Mouse (Mus musculus): ENCODE data around the gene Tmem199.

The Tmem199 gene

GRCm38 (mm10) chr11:78524838-78525237 lies 12.9 kb upstream of the Tmem199 start:
- DNase-seq (ENCODE audit: low spot score in 2 of 2): no peak

- DNase-seq (ENCODE audit: low spot score in 2 of 2): no peak
Observed at GRCm38 (mm10) chr11:78523241-78523955, 11.4 kb upstream of the Tmem199 start.

DNA sequence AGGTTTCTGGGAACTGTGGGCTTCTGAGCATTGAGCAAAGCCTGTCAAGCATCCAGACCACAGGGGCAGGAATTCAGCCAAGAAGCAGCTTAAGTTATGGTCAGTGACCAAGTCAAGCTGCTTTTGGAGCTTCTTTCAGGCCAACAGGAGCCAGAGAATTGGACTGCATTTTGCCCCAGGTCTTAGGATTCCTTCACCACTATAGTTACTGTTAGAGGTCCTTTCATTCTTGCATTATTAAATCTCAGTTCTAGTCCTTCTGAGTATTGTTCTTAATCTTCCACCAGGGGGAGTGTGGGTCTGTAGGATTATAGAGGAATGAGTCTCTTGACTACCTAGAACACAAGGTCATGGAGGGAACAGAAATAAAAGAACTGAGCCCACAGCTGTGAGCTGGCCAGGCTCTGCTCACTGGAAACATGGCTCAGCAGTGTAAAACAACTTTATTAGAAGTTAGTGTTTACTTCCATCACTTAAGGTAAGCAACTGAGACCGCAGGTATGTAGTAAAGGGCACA lies 10.6 kb upstream of the Tmem199 start:
- no peak for DNase-seq (ENCODE audit: low spot score in 2 of 2)

- no peak for DNase-seq (ENCODE audit: low spot score in 2 of 2)
Observed at GRCm38 (mm10) chr11:78521880-78522279, 9.9 kb upstream of the Tmem199 start.

GRCm38 (mm10) chr11:78518931-78519330 lies 7.0 kb upstream of the Tmem199 start:
- DNase-seq (ENCODE audit: low spot score in 2 of 2): no peak

DNA sequence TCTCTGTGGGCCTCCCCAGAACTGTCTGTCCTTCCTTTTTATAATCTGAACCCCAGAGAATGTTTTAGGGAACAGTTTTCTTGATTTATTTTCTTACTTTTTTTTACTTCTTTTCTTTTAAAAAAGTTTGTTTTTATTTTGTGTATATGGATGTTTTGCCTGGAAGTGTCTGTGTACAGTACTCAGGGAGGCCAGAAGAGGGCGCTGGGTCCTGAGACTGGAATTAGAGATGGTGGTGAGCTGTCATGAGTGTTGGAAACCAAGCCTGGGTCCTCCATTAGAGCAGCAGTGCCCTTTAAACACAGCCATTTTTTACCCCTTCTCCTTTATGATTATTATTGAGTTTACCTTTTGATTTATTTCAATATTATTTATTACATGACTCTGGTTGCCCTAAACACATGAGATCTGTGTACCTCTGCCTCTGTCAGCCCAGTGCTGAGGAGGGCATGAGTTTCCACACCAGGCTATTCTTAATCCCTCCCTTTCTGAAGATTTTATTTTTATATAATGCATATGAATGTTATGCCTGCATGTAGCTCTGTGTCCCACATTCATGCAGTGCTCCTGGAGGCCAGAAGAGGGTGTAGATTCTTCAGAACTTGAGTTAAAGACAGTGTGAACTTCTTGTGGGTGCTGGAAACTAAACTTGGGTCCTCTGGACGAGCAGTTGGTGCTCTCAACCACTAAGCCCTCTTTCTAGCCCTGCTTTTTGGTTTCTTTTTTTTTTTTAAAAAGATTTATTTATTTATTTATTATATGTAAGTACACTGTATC lies 3.8 kb upstream of the Tmem199 start:
- no peak for DNase-seq (ENCODE audit: low spot score in 2 of 2)

GRCm38 (mm10) chr11:78513106-78513790 lies 1.3 kb upstream of the Tmem199 start:
- DNase-seq (ENCODE audit: low spot score in 2 of 2): no peak

- no peak for DNase-seq (ENCODE audit: low spot score in 2 of 2)
Observed at GRCm38 (mm10) chr11:78509148-78509547, 2.8 kb downstream of the Tmem199 start.

- DNase-seq (ENCODE audit: low spot score in 2 of 2): no peak
Observed at GRCm38 (mm10) chr11:78505430-78505829, 6.5 kb downstream of the Tmem199 start.

DNA sequence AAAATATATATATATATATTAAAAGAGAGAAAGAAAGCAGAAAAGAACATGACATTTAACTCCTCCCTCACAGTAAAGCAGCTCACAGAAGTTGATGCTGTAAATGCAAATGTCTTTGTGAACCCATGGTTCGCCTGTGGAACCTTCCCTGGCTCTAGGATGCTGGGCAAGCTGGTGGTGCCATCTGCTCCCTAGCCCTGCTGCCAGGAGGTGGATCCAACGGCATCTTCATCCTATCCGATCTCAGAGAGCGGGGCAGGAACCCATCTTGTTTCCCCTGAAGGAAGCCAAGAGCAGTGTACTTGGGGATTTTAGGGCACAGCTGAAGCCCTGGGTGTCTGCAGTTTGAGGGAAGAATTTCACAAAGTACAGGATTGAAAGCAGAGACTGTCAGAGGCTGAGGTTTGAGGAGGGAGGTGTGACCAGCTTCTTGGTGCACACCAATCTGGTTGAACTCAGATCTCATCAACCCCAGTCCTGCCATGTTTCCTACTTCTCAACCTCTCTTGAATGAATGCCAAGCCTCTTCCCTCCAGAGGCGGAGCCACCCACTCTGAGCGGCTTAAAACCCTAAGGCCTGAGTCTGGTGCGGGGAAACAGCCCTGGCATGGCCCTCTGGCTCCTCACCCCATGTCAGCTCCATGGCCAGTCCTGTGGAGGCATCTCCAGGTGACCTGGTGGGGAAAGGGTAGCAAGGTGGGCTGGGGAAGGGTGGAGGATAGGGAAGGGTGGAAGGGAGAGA lies 8.9 kb downstream of the Tmem199 start, which contains the start of gene Sebox:
Sebox (plus strand) TSS at position 539 of the 742 bp plus-strand sequence.
- no peak for DNase-seq (ENCODE audit: low spot score in 2 of 2)

DNA sequence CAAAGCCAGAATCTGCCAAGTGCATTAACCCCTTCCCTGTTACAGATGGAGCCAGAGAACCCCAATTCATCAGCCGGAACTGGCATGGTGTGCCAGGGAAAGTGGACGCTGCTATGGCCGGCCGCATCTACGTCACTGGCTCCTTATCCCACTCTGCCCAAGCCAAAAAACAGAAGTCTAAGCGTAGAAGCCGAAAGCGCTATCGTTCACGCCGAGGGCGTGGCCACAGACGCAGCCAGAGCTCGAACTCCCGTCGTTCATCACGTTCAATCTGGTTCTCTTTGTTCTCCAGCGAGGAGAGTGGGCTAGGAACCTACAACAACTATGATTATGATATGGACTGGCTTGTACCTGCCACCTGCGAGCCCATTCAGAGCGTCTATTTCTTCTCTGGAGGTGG lies 10.4 kb downstream of the Tmem199 start:
- no peak for DNase-seq (ENCODE audit: low spot score in 2 of 2)

- DNase-seq (ENCODE audit: low spot score in 2 of 2): no peak
Observed at GRCm38 (mm10) chr11:78500623-78501202, 11.3 kb downstream of the Tmem199 start.

- no peak for DNase-seq (ENCODE audit: low spot score in 2 of 2)
Observed at GRCm38 (mm10) chr11:78499543-78499942, 12.4 kb downstream of the Tmem199 start.

- DNase-seq (ENCODE audit: low spot score in 2 of 2): no peak
Observed at GRCm38 (mm10) chr11:78499004-78499403, 13.0 kb downstream of the Tmem199 start, which contains the start of gene Vtn. TSS of gene Vtn (plus strand) at chr11:78499091.

DNA sequence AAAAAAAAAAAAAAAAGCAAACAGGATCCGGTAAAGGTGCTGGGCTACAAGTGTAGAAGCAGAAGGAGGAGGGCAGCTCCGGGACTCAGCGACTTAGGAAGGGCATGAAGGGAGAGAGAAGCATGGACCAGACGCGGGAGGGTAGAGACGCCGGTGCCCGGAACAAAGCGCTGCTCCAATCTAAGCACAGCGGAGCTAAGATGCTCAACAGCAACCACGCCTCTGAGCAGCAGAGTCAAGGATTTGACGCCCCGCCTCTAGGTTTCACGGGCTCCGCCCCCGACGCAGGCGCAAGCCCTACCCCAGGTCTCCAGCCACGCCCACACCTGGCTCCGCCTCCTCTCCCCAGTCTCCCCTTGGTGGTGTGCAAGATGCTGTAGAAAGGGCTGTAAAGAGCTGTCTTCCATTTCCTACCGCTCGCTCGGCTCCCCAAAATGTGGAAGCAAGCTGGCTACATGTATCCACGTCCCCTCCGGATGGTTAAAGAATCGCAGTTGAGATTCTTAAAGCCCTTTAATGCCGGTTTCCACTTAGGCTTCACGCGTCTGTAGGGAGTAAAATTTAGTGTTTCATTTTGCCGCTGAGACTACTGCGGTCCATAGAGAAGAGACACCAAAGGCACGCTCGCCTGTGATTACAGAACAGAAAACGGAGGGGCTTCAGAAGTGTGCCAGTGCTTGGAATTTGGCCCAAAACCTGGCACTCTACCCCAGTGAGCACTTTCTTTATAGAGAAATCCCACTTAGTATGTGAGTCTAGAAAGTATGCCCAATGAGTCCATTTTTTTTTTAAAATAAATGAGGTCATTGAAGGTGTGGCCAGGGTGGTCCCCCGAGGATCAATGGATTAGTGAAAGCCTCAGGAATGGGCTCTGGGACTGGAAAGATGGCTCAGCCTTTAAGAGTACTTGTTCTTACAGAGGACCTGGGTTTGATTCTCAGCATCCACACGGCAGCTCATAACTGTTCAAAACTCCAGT lies 14.1 kb downstream of the Tmem199 start, which contains the start of gene Sarm1:
Sarm1 (minus strand) TSS at position 211 of the 979 bp plus-strand sequence.
- DNase-seq (ENCODE audit: low spot score in 2 of 2): peak; percentile 93 to 95

DNA sequence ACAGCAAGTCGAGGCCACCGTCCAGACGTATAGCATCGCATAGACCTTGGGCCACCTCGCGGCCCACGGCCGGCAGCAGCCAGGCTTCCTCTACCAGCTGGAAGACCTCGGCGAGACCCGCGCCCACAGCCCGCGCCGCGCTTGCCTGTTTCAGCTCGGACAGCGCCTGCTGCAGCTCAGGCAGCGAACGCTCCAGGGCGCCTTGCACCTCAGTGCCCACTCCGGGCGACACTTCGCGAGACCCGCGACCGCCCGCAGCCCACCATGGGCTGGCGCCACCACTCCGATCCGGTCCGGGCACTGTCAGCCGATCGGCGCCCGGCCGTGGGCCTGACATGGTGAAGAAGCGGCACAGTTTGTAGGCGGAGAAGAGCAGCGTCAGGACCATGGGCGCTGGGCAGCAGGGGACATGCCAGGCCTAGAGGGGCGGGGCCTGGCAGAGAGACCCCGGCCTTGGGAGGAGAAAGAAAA lies 14.9 kb downstream of the Tmem199 start:
- peak in 1 of 2 experiments; percentile 65 for DNase-seq (ENCODE audit: low spot score in 2 of 2)

GRCm38 (mm10) chr11:78495904-78496303 lies 16.1 kb downstream of the Tmem199 start:
- DNase-seq (ENCODE audit: low spot score in 2 of 2): no peak

GRCm38 (mm10) chr11:78490781-78491241 lies 21.2 kb downstream of the Tmem199 start:
- DNase-seq (ENCODE audit: low spot score in 2 of 2): peak; percentile 45 to 53

DNA sequence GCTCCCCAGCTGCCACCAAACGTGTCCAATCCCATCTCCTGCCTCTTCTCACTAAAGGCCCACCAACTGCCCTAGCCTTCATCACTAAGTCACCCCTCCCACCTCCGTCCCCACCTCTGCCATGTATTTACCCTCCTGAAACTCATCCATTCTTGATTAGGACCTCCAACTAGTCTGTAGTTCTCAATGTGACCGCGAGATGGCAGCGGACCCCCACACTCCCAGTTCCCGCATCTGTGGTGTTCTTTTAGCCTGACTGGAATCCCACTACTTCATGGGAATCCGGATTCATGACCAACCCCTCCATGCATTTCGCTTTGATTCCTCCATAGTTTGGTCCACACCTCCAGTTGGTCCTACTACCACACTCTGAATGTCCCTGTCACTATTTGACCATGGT lies 23.8 kb downstream of the Tmem199 start:
- DNase-seq (ENCODE audit: low spot score in 2 of 2): peak in 1 of 2 experiments; percentile 75

Measured in frontal cortex, postnatal 10 days (tissue).